Mouse (Mus musculus): ENCODE results near the gene Slc25a22.

DNA sequence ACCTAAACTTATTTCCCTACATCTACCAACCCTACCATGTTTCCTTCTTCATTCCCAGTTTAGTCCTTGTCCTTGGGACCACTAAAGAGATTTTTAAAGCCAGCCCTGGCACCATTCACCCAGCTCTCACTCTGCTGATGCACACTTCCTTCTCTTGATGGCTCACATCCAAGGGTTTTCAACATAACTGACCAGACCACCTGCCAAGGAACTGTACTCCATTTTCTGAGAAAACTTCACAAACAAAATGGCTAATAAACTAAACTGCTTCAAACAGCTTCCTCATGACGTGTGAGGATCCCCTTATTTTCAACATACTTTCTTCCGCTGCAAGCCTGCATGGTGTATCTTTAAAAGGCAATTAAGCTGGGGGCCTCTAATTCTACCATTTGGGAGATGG is 15.9 kb upstream of the Slc25a22 start:
- TF ChIP-seq CTCF (IDR thresholded peaks at IDR 0.05; ENCODE audit: borderline replicate concordance, extremely low read depth, insufficient read depth, insufficient read length) (no peak), POLR2A (IDR thresholded peaks at IDR 0.05; ENCODE audit: borderline replicate concordance, extremely low read depth, insufficient read depth, insufficient read length, poor library complexity, severe bottlenecking) (no peak)
